Mouse (Mus musculus): Measurements from ENCODE around the gene Meis1. TPM values are rescaled to one million over a fixed set of nuclear protein-coding genes. Genes with fewer than 3 reads are reported as not detected.

The Meis1 gene
- polyA plus RNA-seq, 1 experiment from 2014 or later: 84.7 TPM

DNA sequence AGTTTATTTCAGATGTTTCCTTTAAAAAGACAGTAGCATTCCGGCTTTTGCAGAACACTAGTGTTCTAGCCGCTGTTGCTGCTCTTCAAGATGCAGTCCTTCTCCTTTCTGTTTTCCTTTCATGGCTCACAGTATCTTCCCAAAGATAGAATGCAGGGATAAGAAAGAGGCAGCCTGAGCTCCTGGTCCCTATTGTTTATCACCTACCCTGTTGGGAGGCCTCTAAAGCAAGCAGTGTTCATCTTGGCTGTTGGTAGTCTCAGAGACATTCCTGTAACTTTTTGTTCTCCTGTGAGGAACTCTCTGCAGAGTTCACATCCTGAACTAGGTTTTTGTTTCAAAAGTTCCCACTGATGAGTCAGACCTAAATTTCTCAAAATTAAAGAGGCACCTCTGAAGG lies 3.8 kb upstream of the Meis1 start:
- peak overlapping the region; percentile 21; the same call in 1 of the 2 replicates for H3K9ac ChIP-seq (ENCODE audit: low read depth, low read length)
- peaks cover 13% of the 10 kb centered on the region; the same call in 1 of the 2 replicates for H3K4me1 ChIP-seq (ENCODE audit: control insufficient read depth, insufficient read depth, low read length)
- no peak overlapping the region for H3K4me3 ChIP-seq (ENCODE audit: low read length)
- ATAC-seq: no peak
- peak overlapping the region; percentile 40; the same call in 1 of the 2 replicates for H3K27ac ChIP-seq (ENCODE audit: low read length)
- no peaks in the 10 kb centered on the region for H3K27me3 ChIP-seq (replicated peaks; ENCODE audit: control insufficient read depth, insufficient read depth, low read length)
- WGBS: 36% methylated on average over 2 of the region's 2 CpGs
- no peaks in the 10 kb centered on the region for H3K9me3 ChIP-seq (ENCODE audit: control insufficient read depth, low read length)
- peak overlapping the region; percentile 1; the same call in 1 of the 2 replicates for H3K4me2 ChIP-seq (ENCODE audit: low read depth, low read length)
- H3K36me3 ChIP-seq (ENCODE audit: control insufficient read depth, insufficient read depth, low read length): no peaks in the 10 kb centered on the region

- Histone ChIP-seq H3K4me3 (ENCODE audit: low read length) (peak overlapping the region; percentile 79), H3K36me3 (ENCODE audit: control insufficient read depth, insufficient read depth, low read length) (no peaks in the 10 kb centered on the region), H3K27ac (ENCODE audit: low read length) (peak overlapping the region; percentile 98), H3K9me3 (ENCODE audit: control insufficient read depth, low read length) (no peaks in the 10 kb centered on the region), H3K9ac (ENCODE audit: low read depth, low read length) (peak overlapping the region; percentile 75), H3K27me3 (replicated peaks; ENCODE audit: control insufficient read depth, insufficient read depth, low read length) (no peaks in the 10 kb centered on the region), H3K4me1 (ENCODE audit: control insufficient read depth, insufficient read depth, low read length) (peaks cover 9% of the 10 kb centered on the region; the same call in 1 of the 2 replicates), H3K4me2 (ENCODE audit: low read depth, low read length) (peak overlapping the region; percentile 82)
- WGBS: 8% methylated on average over 28 of the region's 28 CpGs
- peak; percentile 11 for ATAC-seq
Measured at GRCm38 (mm10) chr11:19020951-19021710, 2.3 kb upstream of the Meis1 start.

DNA sequence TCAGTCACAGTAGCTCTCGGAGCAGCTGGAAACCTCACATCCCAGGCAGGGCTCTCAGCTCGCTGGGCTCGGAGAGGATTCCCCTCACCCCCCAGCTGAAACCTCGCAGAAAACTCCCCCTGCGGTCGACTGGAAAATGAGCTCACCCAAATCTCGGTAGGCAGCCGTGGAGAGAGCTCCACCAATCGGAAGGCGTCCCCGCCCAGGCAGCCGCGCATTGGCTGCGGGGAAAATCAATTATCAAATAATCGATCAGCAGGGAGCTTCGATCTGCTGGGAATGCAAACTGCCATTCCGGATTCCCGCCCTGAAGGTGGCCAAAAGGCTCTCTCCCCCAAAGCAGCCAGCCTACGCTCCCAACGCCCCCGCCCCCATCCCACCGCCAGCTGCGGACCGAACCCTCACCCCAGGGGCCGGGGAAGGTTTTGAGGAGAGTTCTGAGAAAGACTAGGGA lies 1.6 kb upstream of the Meis1 start:
- peaks cover 7% of the 10 kb centered on the region; the same call in 1 of the 2 replicates for H3K4me1 ChIP-seq (ENCODE audit: control insufficient read depth, insufficient read depth, low read length)
- no peaks in the 10 kb centered on the region for H3K9me3 ChIP-seq (ENCODE audit: control insufficient read depth, low read length)
- no peaks in the 10 kb centered on the region for H3K27me3 ChIP-seq (replicated peaks; ENCODE audit: control insufficient read depth, insufficient read depth, low read length)
- peak overlapping the region; percentile 98 for H3K27ac ChIP-seq (ENCODE audit: low read length)
- H3K36me3 ChIP-seq (ENCODE audit: control insufficient read depth, insufficient read depth, low read length): no peaks in the 10 kb centered on the region; the same call in 1 of the 2 replicates
- WGBS: under 1% methylated on average over 25 of the region's 25 CpGs
- peak overlapping the region; percentile 97 for H3K9ac ChIP-seq (ENCODE audit: low read depth, low read length)
- peak overlapping the region; percentile 79 for H3K4me3 ChIP-seq (ENCODE audit: low read length)
- peak; percentile 81 for ATAC-seq
- peak overlapping the region; percentile 82 for H3K4me2 ChIP-seq (ENCODE audit: low read depth, low read length)

DNA sequence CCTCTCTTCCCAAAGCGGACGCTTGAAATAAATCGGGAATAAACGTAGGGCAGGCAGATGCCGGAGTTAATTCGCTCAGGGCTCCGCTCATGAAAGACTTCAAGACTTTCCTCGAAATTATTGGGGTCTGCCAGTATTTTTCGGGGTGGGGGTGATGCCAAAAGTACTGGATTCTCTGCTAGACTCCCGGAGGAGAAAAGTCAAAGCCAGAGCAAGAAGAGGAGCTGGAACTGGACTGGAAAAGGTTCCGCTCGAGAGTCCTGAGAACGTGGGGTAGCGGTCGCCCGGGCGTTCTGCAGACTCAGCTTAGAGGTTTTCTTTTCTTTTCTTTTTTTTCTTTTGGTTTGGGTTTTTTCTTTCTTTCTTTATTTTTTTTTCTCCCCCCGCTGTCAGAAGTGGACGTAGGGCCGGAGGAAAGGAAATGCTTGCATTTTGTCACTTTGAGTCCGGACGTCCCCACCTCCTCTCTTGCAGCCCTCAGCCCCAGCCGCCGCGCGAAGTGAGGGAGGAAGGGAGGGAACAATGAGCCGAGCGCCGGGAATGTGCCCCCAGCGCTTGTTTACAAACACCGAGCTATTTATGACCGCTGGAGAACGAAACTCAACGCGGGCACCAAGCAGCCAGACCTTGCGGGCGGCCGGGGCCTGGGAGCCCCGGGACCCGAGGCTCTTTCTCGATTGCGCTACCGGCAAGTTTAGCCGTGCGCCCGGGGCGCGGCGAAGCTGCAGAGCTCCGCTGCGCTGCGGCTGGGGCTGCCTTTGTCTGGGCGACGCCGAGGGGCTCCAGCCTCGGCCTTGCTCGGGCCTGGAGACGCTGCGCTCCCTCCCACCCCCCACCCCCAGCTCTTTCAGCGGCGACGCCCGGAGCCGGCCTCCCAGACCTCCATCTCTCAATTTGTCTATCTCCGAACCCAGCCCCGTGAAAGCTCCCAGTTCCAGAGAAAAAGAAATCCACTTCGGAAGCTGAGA lies 703 bp upstream of the Meis1 start:
- ATAC-seq: peak; percentile 19
- H3K27me3 ChIP-seq (replicated peaks; ENCODE audit: control insufficient read depth, insufficient read depth, low read length): no peaks in the 10 kb centered on the region
- H3K4me1 ChIP-seq (ENCODE audit: control insufficient read depth, insufficient read depth, low read length): peaks cover 7% of the 10 kb centered on the region; the same call in 1 of the 2 replicates
- H3K9ac ChIP-seq (ENCODE audit: low read depth, low read length): peak overlapping the region; percentile 97
- H3K27ac ChIP-seq (ENCODE audit: low read length): peak overlapping the region; percentile 98
- under 1% methylated on average over 66 of the region's 67 CpGs for WGBS
- no peaks in the 10 kb centered on the region; the same call in 1 of the 2 replicates for H3K36me3 ChIP-seq (ENCODE audit: control insufficient read depth, insufficient read depth, low read length)
- peak overlapping the region; percentile 82 for H3K4me2 ChIP-seq (ENCODE audit: low read depth, low read length)
- H3K9me3 ChIP-seq (ENCODE audit: control insufficient read depth, low read length): no peaks in the 10 kb centered on the region
- H3K4me3 ChIP-seq (ENCODE audit: low read length): peak overlapping the region; percentile 79

DNA sequence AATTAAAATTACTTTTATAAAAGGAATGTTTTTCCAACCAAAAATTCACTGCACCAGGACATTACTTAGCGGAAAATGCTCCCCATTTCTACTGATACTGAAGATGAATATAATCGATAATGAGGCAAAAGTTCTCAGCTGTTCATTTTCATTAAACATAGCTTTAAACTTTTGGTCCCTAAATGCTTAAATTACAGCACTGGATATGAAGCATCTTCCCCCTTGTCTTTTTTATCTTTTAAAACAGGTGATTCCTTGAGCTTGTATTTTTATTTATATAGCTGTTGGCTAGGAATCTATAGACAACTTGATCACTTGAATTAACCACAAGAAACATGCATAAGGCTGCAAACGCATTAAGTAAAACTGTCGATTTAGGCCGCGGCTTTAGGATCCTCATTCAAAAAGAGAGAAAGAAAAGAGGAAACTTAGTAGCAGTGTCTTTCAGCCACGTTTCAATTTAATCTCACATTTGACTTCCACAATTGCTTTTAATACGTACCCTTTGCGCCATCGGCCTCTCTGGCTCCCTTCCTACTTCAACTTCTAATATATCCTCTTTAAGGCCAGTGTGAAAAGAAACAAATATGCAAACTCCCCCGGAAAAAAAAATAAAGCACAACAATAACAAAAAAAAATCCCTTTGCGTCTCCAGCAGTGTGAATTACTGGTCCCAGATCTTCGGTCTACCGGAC lies 919 bp downstream of the Meis1 start:
- WGBS: 2% methylated on average over 14 of the region's 14 CpGs

GRCm38 (mm10) chr11:19017262-19017661 lies 1.5 kb downstream of the Meis1 start:
- Histone ChIP-seq H3K4me2 (ENCODE audit: low read depth, low read length) (peak overlapping the region; percentile 83), H3K27me3 (replicated peaks; ENCODE audit: control insufficient read depth, insufficient read depth, low read length) (no peaks in the 10 kb centered on the region), H3K9me3 (ENCODE audit: control insufficient read depth, low read length) (no peaks in the 10 kb centered on the region), H3K27ac (ENCODE audit: low read length) (peak overlapping the region; percentile 90), H3K36me3 (ENCODE audit: control insufficient read depth, insufficient read depth, low read length) (no peaks in the 10 kb centered on the region; the same call in 1 of the 2 replicates), H3K4me1 (ENCODE audit: control insufficient read depth, insufficient read depth, low read length) (0 out of 2 replicates have a peak, but pooled peaks cover 4% of the 10 kb centered on the region), H3K9ac (ENCODE audit: low read depth, low read length) (peak overlapping the region; percentile 89), H3K4me3 (ENCODE audit: low read length) (peak overlapping the region; percentile 62)
- WGBS: 2% methylated on average over 1 of the region's 1 CpGs
- ATAC-seq: no peak

More for the DNA sequence above, 919 bp downstream of the Meis1 start:
- Histone ChIP-seq H3K4me2 (ENCODE audit: low read depth, low read length) (peak overlapping the region; percentile 82), H3K36me3 (ENCODE audit: control insufficient read depth, insufficient read depth, low read length) (no peaks in the 10 kb centered on the region; the same call in 1 of the 2 replicates), H3K4me1 (ENCODE audit: control insufficient read depth, insufficient read depth, low read length) (0 out of 2 replicates have a peak, but pooled peaks cover 7% of the 10 kb centered on the region), H3K9me3 (ENCODE audit: control insufficient read depth, low read length) (no peaks in the 10 kb centered on the region), H3K27me3 (replicated peaks; ENCODE audit: control insufficient read depth, insufficient read depth, low read length) (no peaks in the 10 kb centered on the region), H3K4me3 (ENCODE audit: low read length) (peak overlapping the region; percentile 79), H3K9ac (ENCODE audit: low read depth, low read length) (peak overlapping the region; percentile 97), H3K27ac (ENCODE audit: low read length) (peak overlapping the region; percentile 98)
- ATAC-seq: no peak

DNA sequence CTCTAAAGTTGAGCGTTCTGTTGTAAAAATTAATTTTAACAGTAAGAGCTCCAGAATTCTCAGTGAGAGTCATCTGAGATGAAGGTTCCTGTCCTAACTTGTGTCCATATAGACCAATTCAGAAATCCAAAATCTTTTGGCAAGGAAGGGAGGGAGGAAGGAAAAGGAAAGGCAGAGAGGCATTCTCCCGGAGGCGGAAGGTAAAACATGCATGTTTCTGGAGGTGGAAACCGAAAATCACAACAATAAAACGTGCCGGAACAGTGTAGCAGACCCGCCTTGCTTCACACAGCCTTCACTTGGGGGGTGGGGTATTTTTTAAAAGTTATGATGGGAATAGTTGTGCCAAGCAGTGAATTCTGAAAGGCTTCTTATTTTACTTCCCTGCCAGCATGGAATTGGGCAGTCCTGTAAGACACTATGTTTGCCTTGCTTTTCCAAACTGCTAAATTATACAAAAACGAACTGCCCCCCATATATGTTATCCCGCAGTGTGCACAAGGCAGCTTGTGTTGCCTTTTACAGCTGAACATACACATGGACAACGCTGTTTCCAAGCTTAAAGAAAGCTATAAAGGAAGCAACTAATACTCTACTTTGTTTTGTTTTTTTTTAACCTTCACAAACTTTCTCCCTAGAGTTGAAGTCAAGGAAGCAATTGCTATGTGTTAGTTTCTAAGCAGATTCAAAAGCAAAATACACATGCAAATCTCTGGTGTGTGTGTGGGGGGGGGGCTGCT lies 2.1 kb downstream of the Meis1 start:
- 0 out of 2 replicates have a peak, but pooled peaks cover 4% of the 10 kb centered on the region for H3K4me1 ChIP-seq (ENCODE audit: control insufficient read depth, insufficient read depth, low read length)
- H3K9me3 ChIP-seq (ENCODE audit: control insufficient read depth, low read length): no peaks in the 10 kb centered on the region
- peak overlapping the region; percentile 62 for H3K4me3 ChIP-seq (ENCODE audit: low read length)
- H3K27ac ChIP-seq (ENCODE audit: low read length): peak overlapping the region; percentile 90
- no peak for ATAC-seq
- 3% methylated on average over 10 of the region's 10 CpGs for WGBS
- H3K9ac ChIP-seq (ENCODE audit: low read depth, low read length): peak overlapping the region; percentile 89
- no peaks in the 10 kb centered on the region for H3K27me3 ChIP-seq (replicated peaks; ENCODE audit: control insufficient read depth, insufficient read depth, low read length)
- H3K36me3 ChIP-seq (ENCODE audit: control insufficient read depth, insufficient read depth, low read length): no peaks in the 10 kb centered on the region; the same call in 1 of the 2 replicates
- peak overlapping the region; percentile 83 for H3K4me2 ChIP-seq (ENCODE audit: low read depth, low read length)

Measured in intestine, embryonic 16.5 days (tissue).